25 mouse cellular contexts compared by ENCODE assay signal in genomic region chr8:118323421-118323820, GRCm38 (mm10).
"Had no signal": no experiment of that assay in that cellular context is flagged by ENCODE, and none has a peak within 500 bp of the region (broad histone marks: within the 10 kb centered on the region; RNA-seq: fewer than 3 reads in every experiment).

No protein-coding gene starts in this region.

- H3K27ac ChIP-seq: gastrocnemius, adult 2 months; heart, embryonic 10.5 days; hindbrain, embryonic 10.5 days; hindbrain, embryonic 12.5 days; hindbrain, embryonic 15.5 days; hindbrain, postnatal 0 days; layer of hippocampus, adult 2 months; limb, embryonic 10.5 days; limb, embryonic 12.5 days; liver, embryonic 13.5 days had no signal

- H3K4me2 ChIP-seq: heart, embryonic 12.5 days; hindbrain, embryonic 12.5 days; hindbrain, embryonic 15.5 days; limb, embryonic 12.5 days; liver, embryonic 11.5 days; liver, embryonic 13.5 days had no signal

- H3K36me3 ChIP-seq: heart, embryonic 10.5 days; hindbrain, embryonic 10.5 days; hindbrain, embryonic 12.5 days; hindbrain, embryonic 15.5 days; limb, embryonic 10.5 days; limb, embryonic 12.5 days; liver, embryonic 13.5 days had no signal

- H3K27me3 ChIP-seq: heart, embryonic 12.5 days; hindbrain, embryonic 12.5 days; hindbrain, embryonic 15.5 days; limb, embryonic 12.5 days; liver, embryonic 13.5 days had no signal

- H3K9me3 ChIP-seq: heart, embryonic 10.5 days; heart, embryonic 12.5 days; hindbrain, embryonic 10.5 days; hindbrain, embryonic 12.5 days; hindbrain, embryonic 15.5 days; limb, embryonic 10.5 days; limb, embryonic 12.5 days had no signal

- H3K4me1 ChIP-seq: heart, embryonic 10.5 days; heart, embryonic 12.5 days; hindbrain, embryonic 10.5 days; hindbrain, embryonic 12.5 days; hindbrain, embryonic 15.5 days; limb, embryonic 10.5 days; limb, embryonic 12.5 days; liver, embryonic 13.5 days had no signal

- H3K4me3 ChIP-seq: gastrocnemius, adult 2 months; heart, embryonic 10.5 days; heart, embryonic 12.5 days; hindbrain, embryonic 10.5 days; hindbrain, embryonic 12.5 days; hindbrain, embryonic 15.5 days; layer of hippocampus, adult 2 months; limb, embryonic 10.5 days; limb, embryonic 12.5 days; liver, embryonic 13.5 days had no signal

- DNase-seq: gastrocnemius, adult 2 months; gastrocnemius, postnatal 10 days; gastrocnemius, postnatal 25 days; heart, adult 18-20 months; heart, postnatal 10 days; heart, postnatal 4 days; kidney, adult 18-20 months; kidney, adult 8-10 months; kidney, postnatal 10 days; kidney, postnatal 25 days; kidney, postnatal 4 days; layer of hippocampus, adult 9-11 months; layer of hippocampus, postnatal 36 days; liver; liver, embryonic 13.5 days had no signal

- ATAC-seq: hindbrain, postnatal 0 days had no signal

- H3K9ac ChIP-seq: heart, embryonic 12.5 days; hindbrain, embryonic 12.5 days; hindbrain, embryonic 15.5 days; limb, embryonic 12.5 days; liver, embryonic 13.5 days had no signal
